Mouse (Mus musculus) bone marrow, adult 2 months (tissue): ENCODE measurements around the gene Pcsk6.

Experiments used
- CTCF ChIP-seq: fragments of 200-500 bp; IDR thresholded peaks from 2 replicates; pipeline ENCODE4 v1.5.1; 2011; ENCODE audit warnings: low read length, control low read depth; ENCODE audit not compliant: control insufficient read depth, insufficient read depth
- POLR2A ChIP-seq: fragments of 200-500 bp; IDR thresholded peaks from 2 replicates; pipeline ENCODE4 v1.6.1; 2011; ENCODE audit warnings: low read depth, mild to moderate bottlenecking, control low read depth, low read length, borderline replicate concordance; ENCODE audit not compliant: control insufficient read depth

GRCm38 (mm10) chr7:65843210-65843609, 18.3 kb upstream of the Pcsk6 start:
- no peak for TF ChIP-seq CTCF
- no peak for TF ChIP-seq POLR2A
